Comparison of ENCODE assay signal across 18 mouse cellular contexts in the genomic region with DNA sequence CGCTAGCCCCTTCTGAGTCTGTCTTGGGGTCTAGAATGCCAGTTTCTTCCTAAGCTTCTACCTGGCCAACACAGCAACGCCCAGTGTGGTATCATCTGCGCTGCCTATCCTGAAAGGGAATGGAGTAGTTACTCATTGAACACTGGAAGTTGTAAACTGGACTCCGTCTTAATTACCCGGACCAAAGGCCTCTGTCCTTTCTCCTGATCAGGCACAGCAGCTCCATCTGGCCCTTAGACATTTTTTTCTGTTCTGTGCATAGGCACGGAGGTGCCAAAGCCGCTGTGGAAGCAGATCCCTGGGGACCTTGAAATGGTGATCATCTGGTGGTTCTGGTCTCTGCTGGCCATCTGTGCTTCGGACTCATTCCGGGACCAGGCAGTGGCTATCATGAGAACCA. TPM values are rescaled to one million over a fixed set of nuclear protein-coding genes. Genes with fewer than 3 reads are reported as not detected.
DNase-seq lines count a peak whose midpoint lies in the region; TF ChIP-seq lines count a peak whose summit lies in the region.
"Had no signal": no experiment of that assay in that cellular context is flagged by ENCODE, and none has a peak within 500 bp of the region (broad histone marks: within the 10 kb centered on the region; RNA-seq: fewer than 3 reads in every experiment).

No protein-coding gene starts in this region.

- peak overlapping the region; percentile 33 for H3K27ac ChIP-seq in kidney, adult 2 months (ENCODE audit: insufficient read depth, low read depth, low read length)
- no peak overlapping the region for H3K27ac ChIP-seq in cerebellum, adult 2 months (ENCODE audit: insufficient read depth, low read length)
- H3K27ac ChIP-seq: embryonic facial prominence, embryonic 12.5 days; forebrain, embryonic 15.5 days; heart, adult 2 months; hindbrain, embryonic 10.5 days; hindbrain, embryonic 14.5 days had no signal

- no peak for TF ChIP-seq CTCF in kidney, adult 2 months (conservative IDR thresholded peaks at IDR 0.05; ENCODE audit: insufficient read depth, insufficient read length, low read depth, low read length)
- no peak for TF ChIP-seq CTCF in cerebellum, adult 2 months (IDR thresholded peaks at IDR 0.05; ENCODE audit: borderline replicate concordance, insufficient read depth, low read depth, low read length)

- H3K27me3 ChIP-seq in kidney, adult 2 months (replicated peaks; ENCODE audit: control insufficient read depth, insufficient read depth, low read length) = no peaks in the 10 kb centered on the region
- H3K27me3 ChIP-seq in cerebellum, adult 2 months (ENCODE audit: control insufficient read depth, insufficient read depth, low read length) = no peaks in the 10 kb centered on the region
- H3K27me3 ChIP-seq: embryonic facial prominence, embryonic 12.5 days; forebrain, embryonic 15.5 days; heart, embryonic 12.5 days had no signal

- H3K4me3 ChIP-seq in kidney, adult 2 months (ENCODE audit: insufficient read depth, low read depth, low read length) = peak overlapping the region; percentile 36
- no peak overlapping the region for H3K4me3 ChIP-seq in cerebellum, adult 2 months (replicated peaks; ENCODE audit: insufficient read depth, low read depth, low read length)
- H3K4me3 ChIP-seq: embryonic facial prominence, embryonic 12.5 days; forebrain, embryonic 15.5 days; heart, adult 2 months; heart, embryonic 12.5 days; hindbrain, embryonic 10.5 days had no signal

- no peaks in the 10 kb centered on the region for H3K36me3 ChIP-seq in kidney, adult 2 months (ENCODE audit: control insufficient read depth, insufficient read depth, low read length)
- H3K36me3 ChIP-seq: embryonic facial prominence, embryonic 12.5 days; forebrain, embryonic 15.5 days; heart, embryonic 12.5 days; hindbrain, embryonic 10.5 days had no signal

- no peak for TF ChIP-seq POLR2A in kidney, adult 2 months (IDR thresholded peaks at IDR 0.05; ENCODE audit: low read depth, low read length)
- no peak for TF ChIP-seq POLR2A in cerebellum, adult 2 months (IDR thresholded peaks at IDR 0.05; ENCODE audit: borderline replicate concordance, insufficient read depth, low read length)

- WGBS in kidney, adult 2 months = 50% methylated on average over 9 of the region's 9 CpGs
- 50% methylated on average over 9 of the region's 9 CpGs for WGBS in cerebellum, adult 2 months

- DNase-seq in kidney, adult 2 months = peak; percentile 80
- no peak for DNase-seq in kidney, postnatal 4 days
- peak; percentile 38 to 62 for DNase-seq in kidney, postnatal 25 days
- DNase-seq in kidney, adult 18-20 months = no peak
- DNase-seq in kidney, postnatal 36 days = peak; percentile 43 to 65
- DNase-seq in cerebellum, adult 2 months = no peak
- DNase-seq: adrenal gland, adult 8-10 months; adrenal gland, postnatal 36 days; cerebellum, adult 8-10 months; cerebellum, postnatal 25 days; gastrocnemius, postnatal 14 days; heart, adult 2 months had no signal

- H3K4me1 ChIP-seq in kidney, adult 2 months (ENCODE audit: control insufficient read depth, insufficient read depth, low read length) = peaks cover 12% of the 10 kb centered on the region; the same call in 1 of the 2 replicates
- H3K4me1 ChIP-seq in cerebellum, adult 2 months (ENCODE audit: control insufficient read depth, insufficient read depth, low read length) = no peaks in the 10 kb centered on the region
- H3K4me1 ChIP-seq: embryonic facial prominence, embryonic 12.5 days; forebrain, embryonic 15.5 days; heart, embryonic 12.5 days had no signal

RNA-seq across cellular contexts. Expression of gene Dpep1, which starts 7.7 kb away (rescaled TPM):
- 360 and 388 TPM in 2 replicates for polyA plus RNA-seq in kidney, adult 2 months (2012; rRNA removed)
- 0.16 and 0.59 TPM in 2 replicates for polyA plus RNA-seq in cerebellum, adult 2 months (2012; rRNA removed)
- polyA plus RNA-seq: cortical plate, adult 2 months had no signal

RNA-seq across cellular contexts. Expression of gene Chmp1a, which starts 18.8 kb away (rescaled TPM):
- 99.6 and 112 TPM in 2 replicates for polyA plus RNA-seq in kidney, adult 2 months (2012; rRNA removed)
- 95.0 and 98.2 TPM in 2 replicates for polyA plus RNA-seq in cerebellum, adult 2 months (2012; rRNA removed)

RNA-seq across cellular contexts. Expression of gene Spata33, which starts 18.9 kb away (rescaled TPM):
- 3.5 and 4.6 TPM in 2 replicates for polyA plus RNA-seq in kidney, adult 2 months (2012; rRNA removed)
- polyA plus RNA-seq in cerebellum, adult 2 months (2012; rRNA removed) = 6.4 TPM in 2 replicates

RNA-seq across cellular contexts. Expression of gene Cdk10, which starts 30.9 kb away (rescaled TPM):
- 53.3 and 53.7 TPM in 2 replicates for polyA plus RNA-seq in kidney, adult 2 months (2012; rRNA removed)
- polyA plus RNA-seq in cerebellum, adult 2 months (2012; rRNA removed) = 92.1 and 97.0 TPM in 2 replicates

RNA-seq across cellular contexts. Expression of gene Sult5a1, which starts 35.7 kb away (rescaled TPM):
- polyA plus RNA-seq in kidney, adult 2 months (2012; rRNA removed) = 10.8 and 11.2 TPM in 2 replicates
- polyA plus RNA-seq in cerebellum, adult 2 months (2012; rRNA removed) = 0.39 and 0.60 TPM in 2 replicates

Comparison
In these comparisons a context has a peak if more than half of its experiments do, and no peak if none do; other contexts are left out.
1. DNase-seq: peak in kidney, adult 2 months (single experiment), kidney, postnatal 25 days (2 of 2) and kidney, postnatal 36 days (2 of 2); none in kidney, postnatal 4 days (0 of 2), kidney, adult 18-20 months (single experiment) and cerebellum, adult 2 months (0 of 2).
2. RNA of gene Dpep1, which starts 7.7 kb away (polyA plus RNA-seq): 360 to 388 TPM in kidney, adult 2 months; 0.16 to 0.59 TPM in cerebellum, adult 2 months; every median in the first group is over 100 times any median in the second.